Mouse (Mus musculus) ovary, postnatal 14 days (tissue): ENCODE results near the gene Tcf7.

Experiments used
- DNase-seq: peaks from one replicate; pipeline ENCODE4 v3.0.0; 2022; ENCODE audit warnings: low spot score

Tcf7 gene

DNA sequence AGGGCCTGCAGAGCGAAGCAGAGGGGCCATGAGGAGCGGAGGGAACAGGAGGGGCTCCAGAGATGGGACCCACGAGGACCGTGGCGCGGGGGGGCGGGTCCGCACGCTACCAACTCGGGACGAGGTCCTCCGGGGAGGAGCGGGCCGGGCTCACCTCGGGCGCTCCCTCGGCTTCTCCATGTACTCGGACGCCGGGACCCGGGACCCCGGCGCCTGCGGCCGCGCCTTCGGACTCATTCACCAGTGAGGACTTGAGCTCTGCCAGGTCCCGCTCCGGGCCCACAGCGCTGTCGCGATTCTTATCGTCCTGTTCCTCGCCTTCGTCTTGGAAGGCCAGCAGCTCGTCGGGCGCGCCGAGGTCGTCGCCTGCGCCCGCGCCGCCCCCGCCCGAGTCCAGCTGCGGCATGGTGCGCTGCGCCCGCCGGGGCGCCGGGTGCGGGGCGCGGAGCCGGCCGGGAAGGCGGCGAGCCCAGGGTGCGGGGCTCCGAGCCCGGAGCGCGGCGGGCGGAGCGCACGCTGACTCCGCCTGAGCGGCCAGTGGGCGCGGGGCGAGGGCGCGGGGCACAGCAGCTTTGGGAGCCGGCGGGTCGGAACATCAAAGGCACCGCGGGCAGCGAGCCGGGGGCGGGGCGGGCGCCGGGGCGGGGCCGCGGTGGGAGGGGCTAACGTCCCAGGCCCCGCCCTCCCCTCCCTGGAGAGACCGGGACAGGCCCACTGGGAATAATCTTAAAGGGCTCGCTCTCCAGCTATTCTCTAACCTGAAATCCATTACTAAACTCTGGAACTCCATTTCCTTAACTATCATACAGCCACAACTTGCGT, at the start of gene Tcf7:
Gene Tcf7 (minus strand): TSS at position 241 of the 822 bp plus-strand sequence.
- peak; percentile 60 for DNase-seq

DNA sequence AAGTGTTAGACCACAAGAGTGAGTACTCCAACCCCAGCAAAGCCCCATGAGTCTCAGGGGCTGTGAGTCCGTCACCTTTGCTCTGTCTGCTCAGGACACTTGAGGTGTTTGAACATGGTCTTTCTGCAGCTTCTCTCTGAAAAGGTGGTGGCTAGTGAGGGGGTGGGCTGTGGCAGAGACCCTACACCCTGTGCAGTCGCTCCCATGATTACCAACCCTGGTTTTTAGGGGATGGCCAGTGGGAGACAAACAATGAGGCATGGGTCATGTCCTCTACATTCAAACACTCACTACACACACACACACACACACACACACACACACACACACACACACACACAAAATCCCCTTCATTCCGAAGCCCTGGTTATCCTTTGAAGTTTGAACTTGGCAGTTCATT, 44.5 kb upstream of the Tcf7 start:
- DNase-seq, result no peak

DNA sequence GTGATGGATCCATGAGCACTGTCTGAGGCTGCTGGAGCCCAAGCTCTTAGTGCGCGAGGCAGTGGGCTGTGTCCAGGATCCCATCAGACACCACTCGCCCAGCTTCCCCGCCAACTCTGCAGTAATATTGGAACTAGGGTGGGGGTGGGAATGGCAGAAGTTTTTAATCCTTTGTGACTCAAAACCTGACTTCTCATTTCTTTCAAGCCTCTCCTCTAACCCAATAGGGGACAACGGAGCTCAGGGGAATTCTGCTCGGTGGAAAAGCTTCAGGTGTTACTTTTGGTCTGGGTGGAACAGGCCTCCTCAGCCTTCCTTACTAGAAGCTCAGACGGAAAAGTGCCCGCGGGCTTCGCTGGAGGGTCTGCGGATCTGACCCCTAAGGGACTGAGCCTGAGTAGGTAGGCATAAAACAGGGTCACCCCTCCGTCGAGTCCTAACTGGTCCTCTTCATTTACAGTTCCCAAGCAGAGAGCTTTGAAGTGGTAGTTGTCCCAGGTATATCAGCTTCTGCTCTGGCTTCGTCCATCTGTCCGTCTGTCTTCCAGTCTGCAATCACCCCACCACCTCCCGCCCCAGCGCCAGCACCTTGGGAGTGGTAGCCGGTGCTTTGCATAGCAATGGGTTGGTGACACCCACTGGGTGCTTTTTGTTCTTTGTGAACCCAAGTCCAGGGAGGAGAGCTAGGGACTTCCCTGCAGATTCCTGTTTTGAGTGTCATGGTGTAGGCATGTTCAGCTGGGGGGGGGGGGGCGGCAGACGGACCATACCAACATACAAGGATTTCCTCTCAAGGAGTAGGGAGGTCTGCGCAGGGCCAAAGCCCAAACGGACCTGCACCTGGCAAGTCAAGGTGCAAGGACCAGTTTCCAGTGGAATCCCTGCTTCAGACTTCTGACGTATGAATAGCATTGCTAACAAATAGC, 41.9 kb upstream of the Tcf7 start:
- no peak for DNase-seq

DNA sequence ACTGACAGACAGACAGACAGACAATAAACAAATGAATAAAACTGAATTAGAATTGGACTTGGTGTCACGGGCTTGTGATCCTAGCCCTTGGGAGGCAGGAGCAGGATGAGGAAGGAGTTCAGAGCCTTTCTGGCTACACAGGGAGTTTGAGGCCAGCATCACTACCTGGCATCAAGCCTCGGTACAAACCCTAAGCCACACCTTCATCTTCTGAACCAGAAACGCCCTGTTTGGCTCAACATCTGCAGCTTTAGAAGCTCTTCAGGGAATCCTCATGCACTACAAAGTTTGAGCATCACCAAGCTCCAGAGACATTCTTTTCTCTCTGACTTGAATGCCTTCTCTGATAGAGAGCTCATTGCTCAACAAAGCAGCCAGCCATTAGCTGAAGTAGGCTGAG, 38.7 kb upstream of the Tcf7 start:
- no peak for DNase-seq

DNA sequence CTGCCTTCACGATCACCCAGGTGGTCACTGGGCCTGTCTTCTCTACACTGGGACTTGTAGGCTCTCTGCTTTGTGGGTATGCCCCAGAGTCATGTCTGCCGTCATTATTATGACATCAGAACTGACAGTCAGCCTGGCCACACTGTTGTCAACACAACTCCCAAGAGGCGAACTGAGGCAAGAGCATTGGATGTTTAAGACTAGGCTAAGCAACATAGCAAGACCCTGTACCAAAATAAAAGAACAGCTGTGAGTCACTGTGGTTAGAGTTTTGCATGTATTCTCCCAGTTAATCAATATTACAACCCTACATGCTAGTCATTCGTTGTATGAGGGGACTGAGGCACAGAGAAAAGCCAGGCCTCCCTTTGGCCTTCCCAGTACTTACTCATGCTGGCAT, 37.7 kb upstream of the Tcf7 start:
- no peak for DNase-seq

DNA sequence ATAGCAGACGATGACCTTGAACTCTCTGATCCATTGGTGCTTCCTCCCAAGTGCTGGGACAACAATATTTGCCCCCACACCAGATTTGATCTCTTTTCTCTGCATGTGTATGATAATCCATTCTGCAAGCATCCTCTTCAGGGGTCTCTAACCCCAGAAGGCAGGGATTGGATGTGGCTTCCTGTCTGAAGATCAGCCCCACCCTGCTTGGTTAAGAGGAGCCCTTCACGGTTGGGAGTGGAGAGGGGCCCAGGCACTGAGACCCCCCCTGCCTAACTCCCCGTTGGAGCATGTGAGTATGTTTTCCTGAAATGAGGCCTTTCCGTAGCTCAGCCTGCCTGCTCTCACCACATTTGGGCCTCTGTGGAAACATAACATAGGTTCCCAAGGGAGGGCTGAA, 36.9 kb upstream of the Tcf7 start:
- DNase-seq, result no peak

DNA sequence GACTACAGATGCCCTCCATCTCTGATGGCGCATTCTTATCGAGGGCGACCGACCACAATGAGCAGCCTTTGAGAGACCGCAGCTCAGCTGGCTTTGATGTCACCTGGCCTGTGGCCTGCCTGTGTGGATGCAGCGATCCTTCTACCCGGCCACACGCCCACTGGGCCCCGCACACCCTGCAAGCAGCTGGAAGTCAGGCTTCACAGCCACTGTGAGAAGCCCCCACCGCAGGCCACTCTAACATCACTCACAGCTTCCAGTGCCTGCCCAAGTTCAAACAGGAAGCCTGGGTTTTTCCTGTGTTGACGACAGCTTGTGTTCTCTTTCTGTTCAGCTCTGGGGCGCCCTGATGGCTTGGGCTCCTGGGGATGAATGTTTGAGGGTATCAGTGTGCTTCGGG, 35.6 kb upstream of the Tcf7 start:
- DNase-seq, result no peak

DNA sequence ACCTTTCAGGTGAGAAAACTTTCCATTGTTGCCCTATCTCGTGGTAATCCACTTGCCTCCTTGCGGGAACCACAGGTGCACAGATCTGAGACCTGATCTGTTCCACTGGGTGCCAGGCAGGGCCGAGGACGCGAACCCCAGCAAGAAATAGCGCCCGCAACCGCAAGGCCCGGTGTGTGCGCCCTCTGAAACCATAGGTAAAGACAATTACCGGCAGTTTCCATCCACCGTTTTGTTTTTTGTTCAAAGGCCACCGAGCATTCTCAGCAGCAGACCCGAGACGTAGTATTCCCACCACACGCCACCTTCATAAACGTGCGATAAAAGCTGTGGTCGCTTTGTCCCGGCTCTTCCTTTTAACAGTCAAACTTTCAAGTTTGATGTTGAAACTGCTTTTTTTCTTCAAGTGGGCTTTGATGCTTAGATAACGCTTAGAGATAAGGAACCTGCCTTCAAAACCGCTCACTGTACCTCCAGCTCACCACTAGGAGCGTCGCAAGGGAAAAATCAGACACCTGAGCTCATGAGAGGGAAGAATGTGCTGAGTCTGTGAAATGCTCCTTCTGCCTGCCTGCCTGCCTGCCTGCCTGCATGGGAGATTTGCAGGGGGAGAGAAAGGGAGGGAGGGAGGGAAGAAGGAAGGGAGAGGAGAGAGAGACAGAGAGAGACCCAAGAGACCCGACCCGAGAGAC, 31.4 kb upstream of the Tcf7 start:
- DNase-seq, result no peak

DNA sequence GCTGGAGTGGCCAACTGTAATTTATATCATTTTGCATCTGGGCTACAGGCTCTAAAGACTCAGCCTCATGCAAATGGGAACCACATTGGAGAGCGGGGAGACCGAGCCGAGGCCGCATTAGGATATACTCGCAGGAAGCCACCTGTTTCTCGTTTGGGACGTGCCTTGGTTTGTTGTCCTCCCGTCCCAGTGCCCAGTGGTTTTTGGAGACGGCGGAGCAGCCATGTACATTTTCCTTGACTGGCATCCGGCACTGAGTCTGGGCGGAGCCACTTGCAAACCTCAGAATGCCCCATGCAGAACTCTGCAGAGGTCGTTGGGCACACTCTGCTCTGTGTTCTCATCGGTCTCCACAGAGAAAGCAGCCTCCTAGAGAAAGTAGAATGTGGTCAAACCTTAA, 27.9 kb upstream of the Tcf7 start:
- DNase-seq, result no peak

DNA sequence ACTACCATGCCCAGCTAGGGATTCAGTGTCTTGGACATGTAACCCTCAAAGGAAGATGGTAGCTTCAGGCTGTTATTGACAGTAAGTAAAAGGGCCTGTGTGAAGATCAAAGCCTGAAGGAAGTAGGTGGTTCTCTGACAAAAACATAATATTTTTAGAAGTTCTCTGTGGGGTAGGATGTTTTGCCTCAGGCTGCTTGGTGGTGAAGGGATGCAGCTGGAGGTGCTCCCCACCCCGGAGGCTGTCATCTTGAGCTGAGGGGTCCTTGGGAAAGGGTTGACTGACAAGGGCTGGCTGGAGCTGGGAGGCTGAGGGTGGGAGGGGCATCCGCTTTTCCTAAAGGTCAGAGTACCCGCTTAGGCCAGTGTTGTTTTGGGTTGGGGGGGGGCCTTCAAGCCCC, 26.7 kb upstream of the Tcf7 start:
- no peak for DNase-seq

DNA sequence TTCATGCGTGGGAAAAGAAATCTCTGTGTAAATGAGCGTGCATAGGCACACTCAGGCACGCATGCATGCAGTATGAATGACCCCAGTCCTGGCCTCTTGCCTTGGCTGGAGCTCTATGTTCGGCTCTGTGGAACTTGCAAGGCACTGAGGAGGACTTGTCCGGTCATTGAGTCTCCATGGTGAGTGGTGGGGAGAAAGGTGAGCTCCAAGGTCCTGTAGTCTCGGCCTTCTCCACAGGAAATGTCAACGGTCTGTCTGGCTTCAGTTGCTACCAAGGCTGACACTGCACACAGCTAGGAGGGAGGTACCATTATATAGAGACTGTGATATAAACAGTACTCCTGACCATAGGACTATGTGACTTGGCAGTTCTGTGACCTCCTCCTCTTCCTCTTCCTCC, 23.6 kb upstream of the Tcf7 start:
- no peak for DNase-seq

DNA sequence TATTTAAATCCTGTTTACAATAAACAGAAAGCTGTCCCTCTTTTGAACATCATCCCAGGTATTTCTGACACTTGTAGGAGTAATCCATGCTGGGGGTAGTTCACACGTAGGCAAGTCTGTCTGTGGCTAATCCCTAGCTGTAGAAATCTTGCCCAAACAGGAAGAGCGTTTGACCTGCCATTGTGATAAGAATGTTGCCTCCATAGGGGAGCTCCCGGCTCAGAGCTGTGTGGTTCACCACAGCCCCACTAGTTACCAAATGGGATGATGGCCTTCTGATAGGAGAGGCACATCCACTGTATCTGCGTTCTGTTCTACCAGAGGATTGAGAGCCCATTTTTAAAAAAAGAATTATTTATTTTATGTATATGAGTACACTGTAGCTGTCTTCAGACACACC, 22.5 kb upstream of the Tcf7 start:
- no peak for DNase-seq

DNA sequence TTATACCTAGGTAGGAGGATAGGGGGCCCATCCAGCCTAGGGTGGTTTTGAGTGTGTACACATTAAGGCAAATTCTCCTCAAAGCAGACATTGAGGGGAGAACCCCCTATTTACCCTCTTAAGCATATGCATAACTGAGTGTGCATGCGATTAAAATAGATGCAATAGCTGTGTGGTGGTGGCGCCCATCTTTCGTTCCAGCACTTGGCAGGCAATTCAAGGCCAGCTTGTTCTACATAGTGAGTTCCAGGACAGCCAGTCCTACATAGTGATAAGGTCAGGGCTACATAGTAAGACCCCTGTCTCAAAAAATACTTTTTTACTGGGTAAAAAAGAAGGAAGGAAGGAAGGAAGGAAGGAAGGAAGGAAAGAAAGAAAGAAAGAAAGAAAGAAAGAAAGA, 19.9 kb upstream of the Tcf7 start:
- no peak for DNase-seq

DNA sequence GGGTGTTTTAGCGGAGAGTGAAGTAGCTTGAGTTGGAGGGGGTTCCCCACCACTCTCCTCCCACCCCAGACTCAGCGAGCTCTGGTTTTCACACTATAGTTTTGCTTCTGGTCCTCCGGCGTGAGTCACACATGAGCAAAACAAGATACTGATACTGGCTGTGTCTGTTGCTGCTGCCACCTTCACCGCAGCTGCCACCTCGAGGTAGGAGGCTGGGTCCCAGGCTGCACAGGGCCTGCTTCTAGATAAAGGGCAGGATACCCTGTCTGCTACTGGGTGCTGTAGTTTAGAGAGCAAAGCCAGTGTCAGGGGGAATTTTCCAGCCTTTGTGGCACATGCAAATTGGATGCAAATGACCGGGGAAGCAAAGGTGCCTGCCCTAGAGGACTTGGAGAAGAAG, 16.9 kb upstream of the Tcf7 start:
- DNase-seq, result no peak

DNA sequence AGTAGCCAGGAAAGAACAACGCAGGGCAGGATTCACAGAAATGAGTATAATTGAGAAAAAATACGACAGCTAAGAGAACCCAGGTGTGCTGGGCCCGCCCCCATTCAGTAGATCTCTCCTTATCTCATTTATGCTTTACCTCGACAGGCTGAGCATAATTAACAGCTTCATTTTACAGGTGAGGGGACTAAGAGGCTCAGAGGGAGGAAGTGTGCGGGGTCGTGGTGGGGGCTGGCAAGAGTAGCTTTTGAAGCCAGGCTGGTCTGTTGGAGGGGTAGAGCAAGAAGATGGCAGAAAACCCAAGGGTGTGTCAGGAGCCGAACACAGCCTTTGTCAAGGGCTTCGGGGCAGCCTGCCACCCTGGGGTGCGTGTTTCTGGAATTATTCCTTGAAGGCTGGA, 16.1 kb upstream of the Tcf7 start:
- no peak for DNase-seq

DNA sequence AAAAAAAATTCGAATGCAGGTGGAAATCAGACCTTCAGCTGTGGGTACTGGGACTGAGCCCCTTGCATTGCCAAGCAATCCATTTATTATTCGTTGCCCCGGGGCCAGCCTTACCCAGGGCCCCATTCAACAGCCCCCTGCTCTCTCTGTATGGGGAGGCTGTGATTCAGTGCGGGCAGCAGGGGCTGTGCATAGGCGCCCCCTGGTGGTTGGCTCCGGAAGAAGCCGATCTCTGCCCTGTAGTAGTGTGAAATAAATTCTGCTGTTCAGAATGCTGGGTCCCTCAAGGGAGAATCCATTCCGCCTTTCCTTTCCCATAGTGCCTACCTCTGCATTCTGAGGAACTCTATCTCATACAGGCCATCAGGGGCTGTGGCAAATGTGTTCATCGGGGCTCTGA, 14.5 kb upstream of the Tcf7 start:
- DNase-seq, result peak; percentile 79

DNA sequence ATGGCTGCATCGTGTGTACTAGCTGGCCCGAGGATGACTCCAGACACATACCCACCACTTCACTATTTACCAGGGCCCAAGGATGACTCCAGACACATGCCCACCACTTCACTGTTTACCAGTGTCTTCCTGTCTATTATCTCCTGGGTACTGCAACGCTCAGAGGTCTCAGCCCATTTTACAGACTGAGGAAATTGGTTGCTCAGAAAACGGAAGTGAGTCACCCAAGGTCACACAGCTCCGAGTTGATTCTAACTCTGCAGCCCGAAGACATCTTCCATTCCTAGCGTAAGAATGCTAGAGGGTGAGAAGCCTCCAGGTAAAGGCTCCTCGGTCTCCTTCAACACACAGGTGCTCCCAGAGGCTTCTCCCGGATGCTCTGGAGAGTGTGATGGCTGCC, 11.3 kb upstream of the Tcf7 start:
- DNase-seq, result no peak

DNA sequence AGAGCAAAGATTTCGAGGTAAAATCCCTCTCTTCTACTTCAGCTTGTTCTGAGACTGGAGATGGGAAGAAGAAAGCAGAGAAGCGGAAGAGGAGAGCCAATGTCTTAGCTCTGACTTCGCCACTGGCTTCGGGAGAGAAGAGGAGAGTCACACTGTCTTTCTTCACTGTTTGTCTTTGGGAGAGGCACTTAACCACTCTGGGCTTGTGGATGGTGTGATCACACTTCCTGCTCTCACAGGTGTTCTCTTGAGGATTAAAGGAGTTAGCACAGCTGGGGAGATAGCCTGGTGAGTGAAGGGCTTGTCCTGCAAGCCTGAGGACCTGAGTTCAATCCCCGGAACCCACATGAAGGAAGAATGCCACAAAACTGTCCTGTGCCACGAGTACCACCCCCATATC, 10.1 kb upstream of the Tcf7 start:
- no peak for DNase-seq

DNA sequence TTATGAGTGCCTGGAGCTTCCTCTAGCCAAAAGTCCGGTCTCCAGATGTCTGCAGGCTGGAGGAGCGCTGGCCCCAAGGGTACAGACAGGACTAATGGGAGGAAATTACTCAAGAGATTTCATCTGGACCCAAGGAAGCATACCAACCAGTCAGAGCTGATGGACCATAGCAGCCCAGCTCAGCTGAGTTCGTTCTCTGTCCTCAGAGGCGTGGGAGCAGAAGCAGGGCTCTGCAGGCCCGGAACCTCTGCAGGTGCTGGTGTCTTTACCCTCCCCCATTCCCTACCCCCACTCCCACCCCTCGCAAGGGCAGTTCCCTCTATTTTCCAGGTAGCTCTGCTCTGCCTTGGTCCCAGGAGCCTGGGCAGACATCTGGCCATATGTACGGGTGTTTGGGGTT, 9.5 kb upstream of the Tcf7 start:
- DNase-seq, result no peak

DNA sequence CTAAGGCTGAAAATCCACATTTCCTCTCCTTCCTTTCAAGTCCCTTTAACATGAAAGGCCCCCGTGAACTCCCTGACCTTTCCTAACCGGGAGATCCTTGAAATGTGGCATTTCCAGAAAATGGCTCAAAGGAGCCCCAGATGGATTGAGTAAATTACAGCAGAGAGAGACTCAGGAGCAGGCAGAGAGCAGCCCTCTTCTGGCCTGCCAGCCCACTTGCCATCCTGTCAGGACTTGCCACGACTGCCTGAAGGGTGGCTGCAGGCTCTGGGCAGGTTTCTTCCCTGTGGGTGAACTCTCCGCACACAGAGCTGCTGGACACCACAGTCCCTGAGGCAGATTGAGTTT, 4.1 kb upstream of the Tcf7 start:
- DNase-seq, result no peak

DNA sequence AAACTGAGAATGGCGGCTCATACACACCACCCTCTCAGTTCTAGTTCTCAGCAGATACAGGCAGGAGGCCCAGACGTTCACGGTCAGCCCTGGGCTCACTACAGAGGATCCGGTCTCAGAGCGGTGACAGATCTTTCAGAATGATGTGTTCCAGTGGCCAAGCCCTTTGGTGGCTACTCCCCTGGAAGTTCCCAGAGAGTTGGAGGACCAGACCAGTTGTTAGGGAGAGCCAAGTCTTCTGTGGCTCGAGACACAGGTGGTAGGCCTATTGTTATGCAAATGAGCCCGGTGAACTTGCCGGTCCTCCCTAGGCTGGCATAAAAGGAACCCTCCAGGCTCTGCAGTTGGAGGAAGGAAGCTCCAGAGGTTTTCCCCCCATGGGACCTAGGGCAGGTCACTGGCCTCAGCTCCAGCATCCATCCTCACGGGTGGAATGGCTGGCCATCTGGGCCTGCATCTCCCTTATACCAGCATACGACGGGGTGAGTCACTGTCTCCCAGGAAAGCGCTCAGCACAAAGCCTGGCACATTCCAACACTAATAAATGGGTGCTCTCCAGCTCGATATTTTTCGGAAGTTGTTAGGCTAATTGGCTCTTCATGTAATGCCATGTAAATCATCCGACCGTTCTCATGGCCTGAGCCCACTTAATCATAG, 3.6 kb upstream of the Tcf7 start:
- no peak for DNase-seq
